Mouse (Mus musculus) liver, adult 2 months (tissue): ENCODE measurements at regions not wholly inside any gene's neighbourhood (a gene's known extent, or its start where the extent isn't known, plus 50 kb on each side); places are given as distances from the start of the nearest gene placed in this dataset.

Source experiments
- CTCF ChIP-seq: fragments of 200-500 bp; IDR thresholded peaks from 2 replicates; pipeline ENCODE4 v1.5.1; 2011; ENCODE audit warnings: low read depth, low read length, control low read depth
- POLR2A ChIP-seq: fragments of 200-500 bp; IDR thresholded peaks from 2 replicates; pipeline ENCODE4 v1.6.1; 2011; ENCODE audit warnings: low read length, control low read depth; ENCODE audit not compliant: insufficient read depth; ENCODE audit errors: extremely low read depth

GRCm38 (mm10) chr5:75863358-75863757, 114.9 kb downstream of the Kdr start:
- TF ChIP-seq CTCF, result no peak
- TF ChIP-seq POLR2A, result no peak
